Mouse (Mus musculus) A20 (cell line): ENCODE measurements at regions not wholly inside any gene's neighbourhood (a gene's known extent, or its start where the extent isn't known, plus 50 kb on each side); places are given as distances from the start of the nearest gene placed in this dataset.
"Not testable (repeated sequence)": the region's sequence is repeated elsewhere in the genome, so short reads cannot be mapped to it uniquely, and the experiment has no call there.

Source experiments
- DNase-seq: peaks from one replicate; pipeline ENCODE4 v3.0.0-alpha.2; 2011; ENCODE audit warnings: low read depth, low spot score

GRCm38 (mm10) chr4:18620361-18620760, 984.9 kb upstream of the Gm12353 start:
- no peak for DNase-seq

DNA sequence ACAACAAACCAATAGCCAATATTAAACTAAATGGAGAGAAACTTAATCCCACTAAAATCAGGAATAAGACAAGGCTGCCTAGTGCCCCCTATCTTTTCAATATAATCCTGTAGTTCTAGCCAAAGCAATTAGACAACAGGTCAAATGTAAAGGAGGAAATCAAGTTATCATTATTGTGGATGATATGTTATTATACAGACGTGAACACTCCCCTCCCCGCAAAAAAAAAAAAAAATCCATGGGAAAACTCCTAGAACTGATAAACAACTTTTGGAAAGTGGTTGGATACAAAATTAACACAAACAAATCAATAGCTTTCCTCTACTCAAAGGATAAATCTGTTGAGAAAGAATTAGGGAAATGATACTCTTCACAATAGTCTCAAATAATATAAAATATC, 966.2 kb upstream of the Gm12353 start:
- DNase-seq, result no peak

GRCm38 (mm10) chr4:18649153-18649552, 956.1 kb upstream of the Gm12353 start:
- DNase-seq, result peak; percentile 43

GRCm38 (mm10) chr4:18685891-18686544, 919.2 kb upstream of the Gm12353 start:
- DNase-seq, result no peak

DNA sequence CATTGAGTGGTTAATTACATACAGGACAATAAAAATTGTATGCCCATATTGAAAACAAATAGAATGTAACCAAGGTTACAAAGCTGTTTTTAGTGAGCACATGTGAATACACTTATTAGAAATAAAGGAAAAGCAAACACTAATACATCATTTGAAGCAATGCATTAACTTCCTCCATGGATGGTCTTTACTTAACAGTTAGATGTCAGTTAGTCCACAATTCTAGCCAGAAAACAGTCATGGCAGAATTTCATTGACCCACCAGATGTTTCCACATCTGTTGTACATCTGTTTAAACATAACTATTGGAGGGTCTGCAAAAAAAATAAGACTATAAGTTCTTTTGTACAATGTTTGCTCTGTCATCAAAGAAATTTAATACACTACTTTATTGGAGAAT, 911.2 kb upstream of the Gm12353 start:
- no peak for DNase-seq

DNA sequence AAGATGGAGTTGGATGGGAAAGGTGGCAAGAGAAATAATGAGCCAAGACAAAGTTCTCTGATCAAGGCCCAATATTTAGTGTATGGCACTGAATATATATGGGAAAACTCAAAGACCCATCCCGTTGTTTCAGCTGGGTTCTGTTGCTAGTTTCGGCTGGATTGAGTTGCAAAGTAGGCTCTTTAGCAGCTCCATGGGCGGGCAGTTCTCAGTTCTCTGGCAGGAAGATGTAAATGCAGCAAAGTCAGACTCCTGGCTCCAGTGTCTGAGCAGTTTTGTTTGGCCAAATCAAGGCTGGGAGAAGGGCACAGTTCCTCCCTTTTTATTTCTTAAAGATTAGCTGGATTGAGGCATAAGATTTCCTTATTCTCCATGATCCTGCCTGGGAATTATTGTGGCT, 909.0 kb upstream of the Gm12353 start:
- no peak for DNase-seq

DNA sequence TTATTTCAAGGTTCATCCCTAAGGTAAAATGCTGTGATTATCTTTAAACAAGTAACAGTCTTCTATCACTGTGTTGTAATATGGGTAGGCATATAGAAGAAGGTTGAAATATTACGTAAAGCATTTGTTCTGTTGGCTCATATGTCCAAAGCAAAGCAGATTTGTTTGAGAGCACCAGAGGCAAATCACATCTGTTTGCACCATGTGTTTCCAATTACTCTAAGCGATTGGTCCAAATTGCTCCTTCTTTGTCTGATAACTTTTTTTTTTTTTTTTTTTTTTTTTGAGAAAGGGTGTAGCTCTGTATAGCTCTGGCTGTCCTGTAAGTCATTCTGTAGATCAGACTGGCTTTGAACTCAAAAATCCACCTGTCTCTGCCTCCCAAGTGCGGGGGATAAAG, 861.0 kb upstream of the Gm12353 start:
- DNase-seq, result no peak

- DNase-seq, result no peak
These were observed 816.9 kb upstream of the Gm12353 start for GRCm38 (mm10) chr4:18788398-18788797.

GRCm38 (mm10) chr4:18795740-18796394, 809.4 kb upstream of the Gm12353 start:
- no peak for DNase-seq

DNA sequence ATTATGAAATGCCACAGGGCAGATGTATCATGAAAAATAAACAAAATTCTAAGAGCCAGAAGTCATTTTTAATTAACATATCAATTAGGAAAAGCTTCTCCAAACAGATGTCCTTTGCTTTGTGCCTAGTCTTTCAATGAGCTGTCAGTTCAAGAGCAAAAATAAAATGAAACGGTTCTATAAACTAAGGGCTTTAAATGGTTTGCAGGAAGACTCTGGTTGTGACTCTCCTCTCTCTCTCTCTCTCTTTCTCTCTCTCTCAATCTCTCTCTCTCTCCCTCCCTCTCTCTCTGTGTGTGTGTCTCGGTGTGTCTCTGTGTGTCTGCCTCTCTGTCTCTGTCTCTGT, 808.9 kb upstream of the Gm12353 start:
- no peak for DNase-seq

DNA sequence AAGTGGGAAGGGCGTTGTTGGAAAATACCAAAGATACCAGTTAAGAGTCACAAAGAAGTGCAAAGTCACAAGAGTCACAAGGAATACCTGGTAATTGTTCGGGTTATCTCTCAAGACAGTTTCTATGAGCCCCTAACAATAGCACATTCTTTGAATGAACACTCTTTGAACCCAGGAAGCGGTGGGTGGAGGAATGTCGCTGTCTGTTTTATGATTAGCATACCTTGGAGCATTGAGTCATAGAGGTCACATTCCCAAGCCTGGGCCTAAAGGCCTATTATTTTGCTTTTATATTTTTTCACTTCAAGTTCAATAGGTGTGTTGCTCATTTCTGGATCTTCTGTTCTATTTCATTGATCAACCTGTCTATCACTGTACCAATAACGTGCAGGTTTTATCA, 802.1 kb upstream of the Gm12353 start:
- not testable (repeated sequence) for DNase-seq
